Mouse (Mus musculus) frontal cortex, postnatal 14 days (tissue): ENCODE measurements around the gene Prkn.

Experiments used
- DNase-seq, 2 experiments: peaks; one replicate each; pipeline ENCODE4 v3.0.0; 2022; ENCODE audit warnings: low spot score in 2 of 2

Gene Prkn

GRCm38 (mm10) chr17:11516165-11516564 lies 676.0 kb downstream of the Prkn start:
- DNase-seq, result no peak

GRCm38 (mm10) chr17:11532066-11532465 lies 691.9 kb downstream of the Prkn start:
- no peak for DNase-seq

DNA sequence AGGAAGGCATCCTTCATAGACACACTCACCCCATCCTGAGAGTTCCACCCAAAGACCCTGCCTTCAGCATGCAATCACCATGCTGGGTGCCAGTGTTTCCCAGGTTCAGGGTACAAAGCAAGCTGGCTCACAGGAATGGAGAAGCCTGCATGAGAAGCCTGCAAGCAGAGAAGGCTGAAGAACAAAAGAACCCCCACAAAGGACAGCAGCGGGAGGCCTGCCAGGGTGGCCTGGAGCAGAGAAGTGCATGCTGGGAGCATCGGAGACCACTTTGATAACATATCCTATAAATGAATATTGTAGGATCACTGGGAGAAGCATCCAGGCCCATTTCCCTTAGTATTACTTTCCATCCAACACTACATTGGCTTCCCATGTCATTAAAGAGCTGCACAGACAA lies 692.6 kb downstream of the Prkn start:
- no peak for DNase-seq

GRCm38 (mm10) chr17:11533835-11534234 lies 693.7 kb downstream of the Prkn start:
- no peak for DNase-seq

- DNase-seq, result no peak
These were observed 698.6 kb downstream of the Prkn start for GRCm38 (mm10) chr17:11538826-11539225.

DNA sequence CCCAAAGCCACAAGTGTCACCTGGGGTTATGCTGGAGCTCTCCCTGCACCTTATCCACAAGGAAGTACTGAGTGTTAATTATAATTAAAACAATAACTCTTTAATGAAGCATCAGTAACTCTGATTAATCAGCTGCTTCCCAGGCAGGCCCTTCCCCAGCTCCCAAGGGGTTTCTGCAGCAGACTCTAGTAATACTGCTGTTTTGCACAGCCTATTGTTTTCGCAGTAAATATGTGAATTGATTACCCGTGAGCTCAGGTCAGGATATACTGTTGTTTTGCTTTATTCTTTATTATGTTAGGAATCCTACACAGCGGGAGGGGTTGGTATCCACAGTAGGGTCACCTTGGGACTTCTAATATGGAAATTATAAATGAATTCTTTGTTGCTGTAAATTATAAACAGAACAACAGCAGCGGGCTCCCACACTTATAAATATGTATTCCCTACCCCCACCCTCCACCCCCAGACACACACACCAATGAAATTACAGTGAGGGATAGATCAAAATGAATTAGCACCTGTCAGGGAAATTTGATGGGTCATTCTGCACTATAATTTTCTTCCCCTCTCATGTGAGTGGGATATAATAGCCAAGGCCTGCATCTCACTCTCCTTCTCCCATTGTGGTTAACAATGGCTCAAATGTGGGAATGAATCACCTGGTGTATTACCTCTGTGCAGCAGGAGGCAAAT lies 701.9 kb downstream of the Prkn start:
- no peak for DNase-seq

DNA sequence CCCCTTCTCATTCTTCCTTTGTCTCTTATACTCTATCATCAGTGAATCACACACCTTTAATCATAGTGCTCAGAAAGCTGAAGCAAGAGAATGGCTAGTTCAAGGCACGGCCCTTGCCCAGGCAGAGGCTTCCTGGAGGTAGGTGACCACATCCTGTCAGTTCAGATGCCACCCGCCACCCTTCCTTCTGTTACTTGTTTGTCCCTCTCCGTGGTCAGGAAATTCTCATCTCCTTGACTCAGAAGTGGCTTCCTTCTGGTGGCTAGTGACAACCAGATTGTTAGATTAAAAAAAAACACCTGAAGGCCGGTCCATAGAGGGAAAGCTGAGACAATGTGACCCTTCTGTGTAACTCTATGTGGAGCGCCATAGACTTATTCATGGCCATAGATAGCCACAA lies 710.4 kb downstream of the Prkn start:
- no peak for DNase-seq

DNA sequence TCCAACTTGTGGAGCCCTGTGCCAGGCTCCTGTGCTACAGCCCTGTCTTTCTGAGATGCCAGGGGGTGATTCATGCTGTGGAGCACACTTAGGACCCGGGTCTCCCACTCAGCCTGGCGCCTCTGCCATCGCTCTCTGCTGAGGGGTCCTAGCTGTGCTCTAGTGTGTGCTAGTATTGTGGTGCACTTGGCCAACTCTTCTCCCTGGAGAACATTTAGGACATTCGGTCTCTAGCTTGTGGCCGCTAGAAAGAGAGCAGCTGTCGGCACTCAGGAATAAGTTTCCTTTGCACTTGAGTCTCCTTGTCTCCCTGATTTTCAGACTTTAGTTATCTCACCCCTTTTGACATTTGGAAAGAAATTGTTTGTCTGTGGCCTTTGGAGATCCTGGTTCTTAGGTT lies 725.5 kb downstream of the Prkn start:
- no peak for DNase-seq

GRCm38 (mm10) chr17:11570392-11570791 lies 730.2 kb downstream of the Prkn start:
- DNase-seq, result no peak

DNA sequence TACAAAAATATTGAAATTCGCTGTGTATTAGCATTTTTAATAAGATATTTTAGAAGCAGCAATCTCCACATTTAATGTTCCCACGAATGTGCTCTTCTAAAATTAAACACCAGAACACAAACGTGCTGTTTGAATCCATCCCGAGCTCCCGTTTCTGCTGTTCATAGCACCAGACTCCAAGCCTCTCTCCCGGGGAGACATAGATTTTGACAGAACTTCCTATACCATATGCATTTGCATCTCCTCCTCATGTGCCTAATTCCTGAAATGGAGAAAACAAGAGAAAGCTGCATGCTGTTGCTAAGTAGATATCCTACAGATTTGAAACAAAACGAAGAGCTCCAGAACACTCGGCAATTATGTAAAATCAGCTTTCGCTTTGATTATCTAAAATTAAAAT lies 733.5 kb downstream of the Prkn start:
- peak; percentile 17 to 23 for DNase-seq

GRCm38 (mm10) chr17:11585491-11585890 lies 745.3 kb downstream of the Prkn start:
- DNase-seq, result no peak

DNA sequence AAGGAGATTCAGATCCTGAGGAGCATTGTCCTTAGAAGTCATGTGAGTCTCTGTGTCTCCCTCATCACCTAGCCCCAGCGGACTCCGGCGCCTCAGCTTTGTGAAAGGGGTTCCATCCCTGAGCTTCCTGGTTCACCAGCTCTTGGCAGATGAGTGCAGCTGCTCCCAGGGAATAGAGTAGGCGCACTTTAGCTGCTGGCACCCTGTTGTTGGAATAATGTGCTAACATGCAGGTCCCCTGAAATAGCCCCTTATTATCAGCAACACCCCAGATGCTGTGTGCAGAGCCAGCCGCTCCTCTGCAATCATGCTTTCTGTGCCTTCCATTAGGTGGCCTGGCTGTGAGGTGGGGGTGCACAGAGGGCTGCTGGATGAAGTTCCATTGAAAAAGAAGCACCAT lies 767.7 kb downstream of the Prkn start:
- DNase-seq, result no peak

- peak; percentile 48 to 76 for DNase-seq
These were observed 771.3 kb downstream of the Prkn start for GRCm38 (mm10) chr17:11611459-11611858.

DNA sequence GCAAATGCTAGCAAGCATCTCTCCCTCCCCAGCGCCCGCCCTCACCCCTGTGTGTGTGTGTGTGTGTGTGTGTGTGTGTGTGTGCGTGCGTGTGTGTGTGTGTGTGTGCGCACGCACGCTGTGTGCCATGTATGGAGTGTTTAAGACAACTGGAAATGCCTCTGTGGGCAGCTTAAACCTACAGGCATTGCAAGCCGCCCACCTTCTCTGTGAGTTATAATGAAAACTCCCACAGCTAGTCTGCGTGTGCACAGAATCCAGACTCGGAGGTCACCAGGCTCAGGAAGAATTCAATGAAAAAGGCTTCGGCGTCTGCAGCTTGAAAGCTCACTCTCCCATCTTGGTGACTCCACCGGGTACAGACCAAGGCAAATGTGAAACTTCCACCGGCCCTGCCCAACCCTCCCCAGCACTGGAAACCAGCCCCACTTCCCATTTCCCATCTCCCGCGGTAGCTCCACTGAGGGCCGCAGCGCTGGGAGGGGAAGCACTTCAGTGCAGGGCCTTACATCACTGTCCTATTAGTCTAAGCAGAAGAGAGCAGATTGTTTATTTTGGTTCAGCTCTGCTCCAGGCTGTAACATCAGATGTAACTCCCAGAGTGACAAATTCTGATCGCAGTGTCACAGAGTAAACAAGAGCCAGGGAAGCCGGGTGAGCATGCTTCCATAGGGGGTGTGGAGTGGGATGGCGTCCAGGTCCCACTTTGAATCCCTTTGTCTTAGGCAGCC lies 772.8 kb downstream of the Prkn start:
- no peak for DNase-seq

DNA sequence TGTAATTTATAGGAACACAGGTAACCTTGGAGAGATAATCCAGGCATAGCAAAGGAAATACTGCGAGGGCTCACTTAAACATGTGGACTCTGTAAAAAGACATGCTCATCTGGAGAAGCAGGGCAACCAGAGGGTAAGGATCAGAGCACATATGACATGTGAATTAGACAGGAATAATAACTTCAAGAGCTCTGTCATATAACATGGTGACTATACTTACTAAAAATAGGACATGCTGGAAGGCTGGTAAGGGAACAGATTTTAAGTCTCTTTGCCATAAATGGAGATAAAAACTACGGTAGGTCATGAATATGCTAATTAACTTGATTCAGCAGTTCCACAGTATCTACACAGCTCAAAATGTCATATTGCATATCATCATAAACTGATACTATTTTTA lies 777.4 kb downstream of the Prkn start:
- DNase-seq, result no peak

DNA sequence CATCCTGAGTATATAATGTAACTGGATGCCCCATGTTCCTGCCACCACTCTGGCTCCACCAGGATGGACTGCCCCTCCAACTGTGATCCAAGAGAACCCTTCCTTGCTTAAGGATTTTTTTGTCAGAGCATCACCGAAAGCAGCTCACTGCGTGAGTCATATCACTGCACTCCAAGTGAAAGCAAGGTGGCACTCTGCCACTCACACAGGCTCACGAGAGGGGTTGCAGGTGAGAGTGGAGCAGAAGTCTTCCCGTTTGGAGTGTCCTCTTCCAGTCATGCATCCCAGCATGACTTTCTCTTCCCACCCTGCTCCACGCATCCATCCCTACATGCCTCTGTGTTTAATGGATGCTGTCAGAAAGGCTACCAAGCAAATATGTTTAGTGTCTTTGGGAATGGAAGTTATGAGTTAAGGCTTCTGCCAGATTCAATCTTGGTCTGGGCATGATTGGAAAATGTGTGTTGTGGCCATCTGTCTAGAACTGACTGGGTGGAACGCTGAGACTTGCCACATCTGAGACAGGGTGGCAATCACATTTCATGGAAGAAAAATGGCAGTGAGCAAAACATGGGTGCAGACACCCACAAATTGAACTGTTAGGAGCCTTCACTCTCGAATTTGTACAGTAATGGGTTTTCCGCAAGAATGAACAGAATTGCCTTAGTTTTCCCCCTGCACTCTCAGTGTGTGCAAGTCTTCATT lies 778.9 kb downstream of the Prkn start:
- DNase-seq, result no peak

DNA sequence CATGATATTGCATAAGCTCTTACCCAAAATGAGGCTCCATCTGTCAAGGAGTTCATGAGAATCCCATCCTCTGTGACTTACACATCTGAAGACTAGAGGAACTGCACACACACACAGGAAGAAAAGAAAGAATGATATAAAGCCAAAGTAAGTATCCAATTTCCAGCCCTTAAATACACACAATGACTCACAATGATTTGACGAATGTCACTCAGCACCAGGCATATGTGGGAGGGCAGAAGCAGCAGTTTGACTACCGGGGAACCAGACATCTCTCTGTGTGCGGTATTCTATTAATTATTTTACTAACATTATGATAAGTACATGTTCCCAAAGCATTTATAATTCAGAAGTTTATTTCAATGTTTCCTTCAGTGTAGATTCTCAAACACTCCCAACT lies 780.6 kb downstream of the Prkn start:
- no peak for DNase-seq

GRCm38 (mm10) chr17:11621492-11621891 lies 781.3 kb downstream of the Prkn start:
- no peak for DNase-seq

GRCm38 (mm10) chr17:11626306-11626705 lies 786.1 kb downstream of the Prkn start:
- DNase-seq, result no peak

DNA sequence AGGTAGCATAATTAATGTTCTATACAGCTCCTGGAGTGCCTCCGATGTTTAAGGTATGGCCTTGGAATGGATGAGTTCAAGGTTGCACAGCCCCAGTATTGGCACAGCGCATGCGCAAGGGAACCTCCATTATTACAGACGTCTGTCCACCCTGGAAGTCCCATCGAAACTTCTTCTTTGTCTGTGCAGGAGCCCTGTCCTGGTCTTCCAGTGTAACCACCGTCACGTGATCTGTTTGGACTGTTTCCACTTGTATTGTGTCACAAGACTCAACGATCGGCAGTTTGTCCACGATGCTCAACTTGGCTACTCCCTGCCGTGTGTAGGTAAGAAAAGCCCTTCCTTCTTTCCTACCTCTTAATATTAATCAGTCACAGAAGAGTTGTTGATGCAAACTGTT lies 794.9 kb downstream of the Prkn start:
- DNase-seq, result no peak

DNA sequence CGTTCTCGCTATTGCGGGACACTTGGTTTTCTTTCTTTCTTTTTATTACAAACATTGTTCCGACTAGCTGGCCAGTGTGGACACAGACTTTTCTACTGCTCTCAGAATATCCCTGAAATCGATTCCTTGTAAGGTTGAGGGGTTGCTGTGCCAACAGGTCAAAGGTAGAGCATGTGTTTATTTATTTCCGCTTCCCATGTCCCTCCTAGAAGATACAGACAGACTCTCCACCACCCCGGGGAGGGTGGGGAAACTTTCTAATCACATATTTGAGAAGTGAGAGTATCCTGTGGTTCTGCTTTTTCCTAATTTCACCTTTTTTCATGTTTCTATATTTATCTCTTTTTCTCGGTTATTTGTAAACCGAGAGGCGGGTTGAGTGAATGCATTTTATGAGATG lies 797.5 kb downstream of the Prkn start:
- no peak for DNase-seq

- DNase-seq, result no peak
These were observed 798.3 kb downstream of the Prkn start for GRCm38 (mm10) chr17:11638451-11638850.

DNA sequence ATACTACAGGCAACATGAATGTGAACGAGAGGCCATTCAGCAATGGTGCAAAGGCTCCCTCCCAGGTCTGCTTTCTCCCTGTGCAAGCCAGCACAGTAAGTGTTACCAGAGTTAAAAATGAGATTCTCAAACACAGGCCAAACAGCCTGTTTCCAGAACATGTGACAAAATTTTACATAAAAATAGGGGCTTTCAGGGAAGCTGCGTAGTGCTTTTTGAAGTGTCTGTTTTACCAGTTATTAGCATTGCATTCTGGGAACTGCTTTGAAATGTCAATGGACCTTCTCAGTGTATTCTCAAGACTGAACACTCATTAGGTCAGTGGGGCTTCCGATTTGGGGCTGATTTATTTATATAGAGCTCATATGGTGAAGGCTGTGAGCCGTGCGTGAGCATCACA lies 799.6 kb downstream of the Prkn start:
- DNase-seq, result no peak
